Mouse (Mus musculus): ENCODE measurements around the gene Olfr1022. TPM values are rescaled to one million over a fixed set of nuclear protein-coding genes. Genes with fewer than 3 reads are reported as not detected.

The Olfr1022 gene
- total RNA-seq (2021): not detected
- long read RNA-seq, experiment 1: 0 reads
- long read RNA-seq, experiment 2: 0 reads

DNA sequence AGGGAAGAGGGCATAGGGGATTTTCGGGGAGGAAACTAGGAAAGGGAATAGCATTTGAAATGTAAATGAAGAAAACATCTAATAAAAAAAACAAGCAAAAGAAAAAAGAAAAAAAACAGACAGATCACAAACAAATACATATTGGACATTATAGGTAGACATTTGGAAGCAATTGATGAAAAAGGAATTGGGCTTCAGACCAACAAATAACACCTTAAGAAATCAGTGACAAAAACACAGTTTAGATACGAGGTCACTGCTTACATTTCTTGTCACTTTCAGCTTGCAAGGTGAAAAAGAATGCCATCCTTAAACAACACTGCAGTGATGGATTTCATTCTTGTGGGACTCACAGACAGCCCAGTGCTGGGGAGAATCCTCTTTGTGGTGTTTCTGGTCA, at the start of gene Olfr1022:
Olfr1022 (plus strand) TSS at position 301 of the 400 bp plus-strand sequence.
- no peak for DNase-seq

DNA sequence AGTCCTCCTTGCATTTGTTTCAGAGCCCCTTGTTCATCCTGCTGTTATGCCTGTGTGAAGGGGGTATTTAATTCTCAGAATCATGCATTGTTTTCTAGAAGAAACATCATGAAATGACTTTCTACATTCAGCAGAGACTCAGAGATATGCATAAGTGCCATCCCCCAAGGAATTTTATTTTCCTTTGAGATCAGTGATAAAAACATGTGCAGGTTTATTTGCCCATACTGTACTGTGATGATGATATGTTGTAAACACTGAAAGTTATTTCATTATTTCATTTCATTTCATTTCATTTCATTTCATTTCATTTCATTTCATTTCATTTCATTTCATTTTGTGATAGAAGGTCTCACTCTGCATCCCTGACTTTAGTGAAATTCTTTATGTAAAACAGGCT, 23.0 kb upstream of the Olfr1022 start, which contains the start of gene Olfr1019:
Olfr1019 (minus strand) TSS at position 101 of the 400 bp plus-strand sequence.
- DNase-seq: no peak

DNA sequence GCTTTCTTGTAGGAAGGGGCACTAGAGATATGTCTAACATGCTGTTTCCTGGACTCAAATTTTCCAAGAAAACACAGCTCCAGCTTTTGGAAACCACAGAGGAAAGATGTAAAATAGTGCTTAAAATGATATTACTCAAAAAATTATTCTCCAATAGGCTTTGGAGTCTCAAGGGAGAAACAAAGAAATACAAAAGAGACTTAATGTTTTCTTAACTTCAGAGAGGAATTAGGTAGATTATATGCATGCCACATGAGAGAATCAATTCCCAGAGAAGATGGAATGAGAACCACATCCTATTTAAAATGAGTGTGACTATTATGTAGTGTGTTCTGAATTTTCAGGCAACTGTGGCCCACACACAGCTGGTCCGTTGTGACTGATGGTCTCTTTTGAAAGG, 21.7 kb upstream of the Olfr1022 start, which contains the start of gene Olfr1020:
Olfr1020 (plus strand) TSS at position 301 of the 400 bp plus-strand sequence.
- DNase-seq: no peak

DNA sequence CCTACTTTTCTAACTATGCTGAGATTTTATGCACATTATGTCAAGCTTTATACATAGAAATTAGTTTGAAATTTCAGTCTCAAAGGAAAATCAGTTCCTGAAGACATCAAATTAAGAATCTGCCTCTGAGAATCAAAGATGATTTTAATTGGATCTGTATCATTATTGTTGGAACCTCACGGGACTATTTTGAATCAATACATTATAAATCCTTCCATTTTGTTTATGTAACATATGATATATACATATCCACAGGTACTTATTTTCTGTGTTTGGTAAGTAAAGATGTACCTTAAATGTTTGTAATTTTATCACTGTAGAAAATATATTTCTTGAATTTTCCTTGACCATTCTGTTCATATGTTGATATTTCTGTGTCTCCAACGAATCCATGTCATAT, 16.9 kb downstream of the Olfr1022 start, which contains the start of gene Olfr1023:
Olfr1023 (plus strand) TSS at position 301 of the 400 bp plus-strand sequence.
- DNase-seq: no peak

DNA sequence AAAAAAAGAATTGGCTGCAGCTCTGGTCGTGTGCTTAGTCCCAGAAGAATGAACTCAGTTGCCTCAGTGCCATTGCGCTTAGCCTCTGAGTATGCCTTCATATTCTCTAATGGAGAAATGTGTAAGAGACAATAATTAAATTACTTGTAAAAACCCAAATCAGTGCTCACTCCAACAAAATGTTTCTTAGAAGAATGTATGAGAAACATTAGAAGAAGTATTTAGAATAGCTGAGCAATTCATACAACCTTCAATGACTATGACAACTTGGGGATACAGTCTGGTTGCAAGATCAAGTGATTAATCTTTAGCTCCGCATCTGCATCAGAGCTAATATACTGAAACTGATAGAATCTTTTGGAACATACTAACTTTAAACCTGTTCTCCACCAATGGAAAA, 36.6 kb downstream of the Olfr1022 start, which contains the start of gene Olfr1024:
Olfr1024 (minus strand) TSS at position 101 of the 400 bp plus-strand sequence.
- no peak for DNase-seq

DNA sequence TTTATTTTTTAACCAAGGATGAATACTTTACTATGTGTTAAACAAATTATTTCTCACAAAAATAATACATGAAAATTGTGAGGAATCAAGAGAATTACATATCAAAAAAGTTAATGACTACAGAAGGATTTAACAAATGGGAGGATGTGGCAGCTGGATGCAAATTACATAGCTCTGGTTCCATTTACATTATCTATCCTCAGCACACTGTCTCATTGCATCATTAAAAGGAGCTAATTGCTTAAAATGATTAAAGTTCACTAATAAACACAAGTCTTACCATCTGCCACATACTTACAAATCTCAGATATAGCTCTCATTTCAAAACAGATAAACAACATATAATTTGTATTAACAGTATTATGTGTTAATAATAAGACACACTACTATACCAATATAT, 44.8 kb downstream of the Olfr1022 start:
- no peak for DNase-seq

DNA sequence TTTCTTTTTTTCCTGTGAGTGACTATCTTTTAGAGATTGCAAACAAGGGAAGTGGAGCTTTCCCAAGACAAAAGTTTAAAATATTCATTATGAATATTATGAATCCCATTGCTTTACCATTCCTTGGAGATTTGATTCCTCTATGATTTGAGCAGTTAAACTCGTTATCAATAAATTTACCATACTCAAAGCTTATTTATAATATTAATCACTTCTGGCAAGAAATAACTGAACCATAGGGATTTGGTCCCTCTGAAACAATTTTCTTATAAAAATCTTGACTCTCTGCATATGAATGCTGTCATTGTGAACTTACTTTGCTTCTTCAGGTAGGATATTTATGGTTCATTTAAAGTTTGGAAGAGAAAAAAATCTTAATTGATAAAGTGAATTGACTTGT, 46.5 kb downstream of the Olfr1022 start, which contains the start of gene Olfr1025-ps1:
Olfr1025-ps1 (plus strand) TSS at position 301 of the 400 bp plus-strand sequence.
- DNase-seq: no peak

Other genes with a start within 250 kb of the Olfr1022 start
- not detected for gene Olfr1002, start 217.9 kb upstream of the Olfr1022 start, total RNA-seq (2021)
- gene Olfr154, start 204.1 kb upstream of the Olfr1022 start, total RNA-seq (2021): not detected
- not detected for gene Olfr1006, start 189.8 kb upstream of the Olfr1022 start, total RNA-seq (2021)
- not detected for gene Olfr1008, start 179.2 kb upstream of the Olfr1022 start, total RNA-seq (2021)
- gene Olfr1009, start 153.2 kb upstream of the Olfr1022 start, total RNA-seq (2021): under 1 TPM in 1 of 2 experiments, not detected in 1; 0.24 TPM
- gene Olfr1012, start 105.8 kb upstream of the Olfr1022 start, total RNA-seq (2021): not detected
- gene Olfr1013, start 101.5 kb upstream of the Olfr1022 start, total RNA-seq (2021): under 1 TPM; 0.12 to 0.15 TPM
- not detected for gene Olfr1014, start 95.9 kb upstream of the Olfr1022 start, total RNA-seq (2021)
- not detected for gene Olfr1015, start 86.6 kb upstream of the Olfr1022 start, total RNA-seq (2021)
- not detected for gene Olfr1016, start 66.0 kb upstream of the Olfr1022 start, total RNA-seq (2021)
- gene Olfr1018, start 50.1 kb upstream of the Olfr1022 start, total RNA-seq (2021): not detected
- gene Olfr1019, start 23.1 kb upstream of the Olfr1022 start, total RNA-seq (2021): not detected
- not detected for gene Olfr1020, start 21.6 kb upstream of the Olfr1022 start, total RNA-seq (2021)
- gene Olfr1023, start 17.0 kb downstream of the Olfr1022 start, total RNA-seq (2021): not detected
- gene Olfr1024, start 36.5 kb downstream of the Olfr1022 start, total RNA-seq (2021): not detected
- not detected for gene Olfr1025-ps1, start 46.6 kb downstream of the Olfr1022 start, total RNA-seq (2021)
- not detected for gene Olfr1026, start 53.0 kb downstream of the Olfr1022 start, total RNA-seq (2021)
- not detected for gene Olfr1028, start 81.8 kb downstream of the Olfr1022 start, total RNA-seq (2021)
- gene Olfr1029, start 105.3 kb downstream of the Olfr1022 start, total RNA-seq (2021): not detected
- gene Olfr1030, start 110.7 kb downstream of the Olfr1022 start, total RNA-seq (2021): not detected
- gene Olfr1031, start 121.7 kb downstream of the Olfr1022 start, total RNA-seq (2021): not detected
- not detected for gene Olfr1032, start 136.9 kb downstream of the Olfr1022 start, total RNA-seq (2021)
- 1 to 10 TPM; 2.8 to 3.9 TPM for gene Olfr1033, start 152.0 kb downstream of the Olfr1022 start, total RNA-seq (2021)
- under 1 TPM; 0.12 to 0.15 TPM for gene Olfr1034, start 177.3 kb downstream of the Olfr1022 start, total RNA-seq (2021)
- not detected for gene Olfr1036, start 205.4 kb downstream of the Olfr1022 start, total RNA-seq (2021)
- gene Olfr1037, start 218.8 kb downstream of the Olfr1022 start, total RNA-seq (2021): not detected

Data from adrenal gland, postnatal 10 days (tissue).